Comparison of ENCODE assay signal across 8 mouse cellular contexts in the genomic region with DNA sequence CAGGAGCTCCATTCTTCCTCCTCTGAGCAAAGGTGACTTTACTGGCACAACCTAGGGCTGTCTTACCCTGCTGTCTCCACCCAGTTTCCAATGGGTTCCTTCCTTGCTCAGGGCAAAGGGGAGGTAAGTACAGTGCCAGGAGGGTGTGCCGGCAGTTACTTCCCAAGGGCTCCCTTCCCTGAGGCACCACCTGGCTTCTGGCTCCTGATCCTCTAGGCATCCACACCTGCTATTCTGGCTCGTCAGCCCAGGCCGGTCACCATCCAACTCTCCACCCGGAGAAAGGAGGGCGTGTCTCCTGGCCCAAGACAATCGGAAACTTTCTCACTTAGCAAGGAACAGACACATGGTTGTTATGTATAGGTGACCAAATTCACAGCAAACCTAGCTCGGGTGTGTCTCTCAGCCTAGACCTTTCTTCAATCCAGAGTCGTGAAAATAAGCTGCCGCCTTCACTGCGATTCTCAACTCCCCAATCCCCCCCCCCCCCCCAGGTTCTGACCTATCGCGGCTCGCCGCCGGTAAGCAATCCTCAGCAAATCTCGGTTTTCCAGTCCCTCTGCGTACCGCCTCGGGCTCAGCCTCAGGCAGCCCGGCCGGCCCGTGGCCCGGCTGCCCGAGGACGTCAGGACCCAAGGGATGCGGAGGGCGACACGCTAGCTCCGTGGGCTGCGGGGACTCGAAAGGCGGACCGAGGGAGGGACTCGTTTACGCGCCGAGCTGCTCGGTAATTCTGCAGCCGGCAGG. TPM values are rescaled to one million over a fixed set of nuclear protein-coding genes. Genes with fewer than 3 reads are reported as not detected.
DNase-seq lines count a peak whose midpoint lies in the region; ATAC-seq and TF ChIP-seq lines count a peak whose summit lies in the region.

No protein-coding gene starts in this region.

- ATAC-seq in limb, embryonic 11.5 days (ENCODE audit: insufficient number of reproducible peaks, low FRiP score, low TSS enrichment, low read depth): peak; percentile 19; the same call in 1 of the 2 replicates

- H3K4me1 ChIP-seq in limb, embryonic 11.5 days (ENCODE audit: control insufficient read depth, insufficient read depth, low read length): peaks cover 52% of the 10 kb centered on the region

- no peaks in the 10 kb centered on the region for H3K27me3 ChIP-seq in limb, embryonic 11.5 days (ENCODE audit: control insufficient read depth, insufficient read depth, low read length)

- peak overlapping the region; percentile 97 for H3K27ac ChIP-seq in layer of hippocampus, adult 2 months
- H3K27ac ChIP-seq in limb, embryonic 11.5 days (replicated peaks; ENCODE audit: low read depth, low read length): no peak overlapping the region

- no peak for DNase-seq in layer of hippocampus, adult 2 months (ENCODE audit: low spot score in 2 of 2)
- no peak for DNase-seq in layer of hippocampus, adult 8-10 months (ENCODE audit: low spot score in 2 of 2)
- DNase-seq in cerebellum, postnatal 36 days: peak; percentile 51 to 55
- DNase-seq in heart, postnatal 4 days: peak; percentile 59
- DNase-seq in limb, embryonic 11.5 days (ENCODE audit: low spot score): no peak
- DNase-seq in naive thymus-derived CD4-positive, alpha-beta T cell, adult 2 months (ENCODE audit: low read depth): peak; percentile 23
- no peak for DNase-seq in thymus, postnatal 10 days (ENCODE audit: low spot score in 2 of 2)
- DNase-seq in layer of hippocampus, postnatal 10 days (ENCODE audit: low spot score in 2 of 2): no peak

- H3K4me2 ChIP-seq in limb, embryonic 11.5 days (ENCODE audit: low read depth, severe bottlenecking): peak overlapping the region; percentile 86

- under 1% methylated on average over 39 of the region's 39 CpGs for WGBS in limb, embryonic 11.5 days

- H3K9ac ChIP-seq in limb, embryonic 11.5 days (ENCODE audit: low read length): peak overlapping the region; percentile 74

- H3K4me3 ChIP-seq in layer of hippocampus, adult 2 months: peak overlapping the region; percentile 93
- H3K4me3 ChIP-seq in limb, embryonic 11.5 days (ENCODE audit: low read depth, low read length): peak overlapping the region; percentile 76

- no peaks in the 10 kb centered on the region for H3K36me3 ChIP-seq in limb, embryonic 11.5 days (ENCODE audit: control insufficient read depth, insufficient read depth, low read length)

- no peak for TF ChIP-seq CTCF in layer of hippocampus, adult 2 months (conservative IDR thresholded peaks at IDR 0.05)

- H3K9me3 ChIP-seq in limb, embryonic 11.5 days (ENCODE audit: control insufficient read depth, low read length): no peaks in the 10 kb centered on the region

RNA-seq across cellular contexts. Expression of a gene that starts 12.2 kb away (rescaled TPM):
- 10 to 100 TPM; 66.1 to 69.7 TPM for total RNA-seq in layer of hippocampus, adult 2 months (2021)
- total RNA-seq in layer of hippocampus, adult 8-10 months (2022): 10 to 100 TPM; 58.8 to 73.3 (median 62.6) TPM
- total RNA-seq in heart, postnatal 4 days (2021): 10 to 100 TPM; 62.7 to 65.0 TPM
- 40.4 and 47.9 TPM in 2 replicates for polyA plus RNA-seq in limb, embryonic 11.5 days (2014; fragmentation: Nextera tagmentation; extraction: Ambion mirVana)
- total RNA-seq in layer of hippocampus, postnatal 10 days (2021): 10 to 100 TPM; 60.1 to 62.6 TPM

RNA-seq across cellular contexts. Expression of a gene that starts 40.6 kb away (rescaled TPM):
- not detected for total RNA-seq in layer of hippocampus, adult 2 months (2021)
- not detected for total RNA-seq in layer of hippocampus, adult 8-10 months (2022)
- total RNA-seq in heart, postnatal 4 days (2021): not detected
- polyA plus RNA-seq in limb, embryonic 11.5 days (2014; fragmentation: Nextera tagmentation; extraction: Ambion mirVana): not detected in 2 replicates
- not detected for total RNA-seq in layer of hippocampus, postnatal 10 days (2021)

Comparison
In these comparisons a context has a peak if more than half of its experiments do, and no peak if none do; other contexts are left out.
1. DNase-seq: peak in cerebellum, postnatal 36 days (2 of 2), heart, postnatal 4 days (single experiment) and naive thymus-derived CD4-positive, alpha-beta T cell, adult 2 months (single experiment); none in layer of hippocampus, adult 2 months (0 of 2), layer of hippocampus, adult 8-10 months (0 of 2), limb, embryonic 11.5 days (single experiment), thymus, postnatal 10 days (0 of 2) and layer of hippocampus, postnatal 10 days (0 of 2).